Mouse (Mus musculus) forebrain, embryonic 11.5 days (tissue): ENCODE measurements around the gene Ppm1k. TPM values are rescaled to one million over a fixed set of nuclear protein-coding genes. Genes with fewer than 3 reads are reported as not detected.
"Not testable (repeated sequence)": the region's sequence is repeated elsewhere in the genome, so short reads cannot be mapped to it uniquely, and the experiment has no call there.

Source experiments
- ATAC-seq: fragments of 200-750 bp; cut with Nextera tagmentation; replicated peaks from 2 replicates; pipeline ENCODE4 v1.8.0; 2017; ENCODE audit warnings: moderate TSS enrichment; ENCODE audit not compliant: low FRiP score
- DNase-seq: peaks from one replicate; pipeline ENCODE4 v3.0.0-alpha.2; 2017; ENCODE audit warnings: low spot score
- H3K27ac ChIP-seq: fragments of 300-500 bp; sonication (generic); 2 replicates; pipeline ENCODE4 v1.5.1; 2014; ENCODE audit warnings: low read depth, low read length
- H3K27me3 ChIP-seq: fragments of 300-500 bp; sonication (generic); 2 replicates; pipeline ENCODE4 v1.6.1; 2014; ENCODE audit warnings: mild to moderate bottlenecking, low read length, mixed read lengths; ENCODE audit not compliant: control insufficient read depth, insufficient read depth
- H3K36me3 ChIP-seq: fragments of 300-500 bp; sonication (generic); 2 replicates; pipeline ENCODE4 v1.6.1; 2014; ENCODE audit warnings: mild to moderate bottlenecking, low read length, moderate library complexity, mixed read lengths; ENCODE audit not compliant: control insufficient read depth, insufficient read depth
- H3K4me1 ChIP-seq: fragments of 300-500 bp; sonication (generic); replicated peaks from 2 replicates; pipeline ENCODE4 v1.6.1; 2014; ENCODE audit warnings: low read length, mixed read lengths; ENCODE audit not compliant: control insufficient read depth, insufficient read depth
- H3K4me2 ChIP-seq: fragments of 300-500 bp; sonication (generic); 2 replicates; pipeline ENCODE4 v1.6.1; 2014; ENCODE audit warnings: low read depth, mild to moderate bottlenecking, low read length, moderate library complexity, mixed read lengths; ENCODE audit not compliant: severe bottlenecking
- H3K4me3 ChIP-seq: fragments of 300-500 bp; sonication (generic); 2 replicates; pipeline ENCODE4 v1.5.1; 2014; ENCODE audit warnings: low read depth, low read length
- H3K9ac ChIP-seq: fragments of 300-500 bp; sonication (generic); 2 replicates; pipeline ENCODE4 v1.6.1; 2014; ENCODE audit warnings: low read length
- H3K9me3 ChIP-seq: fragments of 300-500 bp; sonication (generic); 2 replicates; pipeline ENCODE4 v1.6.1; 2016; ENCODE audit warnings: low read length, mixed read lengths; ENCODE audit not compliant: control insufficient read depth
- WGBS: fragments of 180-500 bp; shearing (Covaris S2); extraction: QIAGEN DNeasy Blood & Tissue Kit; methylation state at CpG from one replicate; pipeline ENCODE4 v1.1.7; 2014; 5-methylcytosine and 5-hydroxymethylcytosine counted together
- polyA plus RNA-seq: library from polyadenylated mRNA; unstranded; fragments of >200 nt; fragmentation: Nextera tagmentation; extraction: Ambion mirVana; gene quantifications from 2 replicates; pipeline ENCODE4 v1.2.1, GENCODE M21; 2014

The Ppm1k gene
- polyA plus RNA-seq, 1 experiment from 2014 or later = 6.7 TPM

- H3K4me2 ChIP-seq, H3K4me3 ChIP-seq, H3K9ac ChIP-seq, H3K4me1 ChIP-seq, H3K27me3 ChIP-seq, ATAC-seq, H3K9me3 ChIP-seq, H3K27ac ChIP-seq, H3K36me3 ChIP-seq, DNase-seq: not testable (repeated sequence)
- 28% methylated on average over 3 of the region's 3 CpGs for WGBS
Measured at GRCm38 (mm10) chr6:57468161-57468560, 67.1 kb downstream of the Ppm1k start.

Other genes starting within 250 kb of the Ppm1k start
- not detected in 2 replicates for gene Vmn1r16, start 206.0 kb downstream of the Ppm1k start, polyA plus RNA-seq
- gene Vmn1r17, start 171.7 kb downstream of the Ppm1k start, polyA plus RNA-seq = not detected in 2 replicates
- not detected in 2 replicates for gene Vmn1r18, start 139.7 kb downstream of the Ppm1k start, polyA plus RNA-seq
- gene Vmn1r19, start 131.7 kb downstream of the Ppm1k start, polyA plus RNA-seq = not detected in 2 replicates
- not detected in 2 replicates for gene Vmn1r20, start 106.5 kb downstream of the Ppm1k start, polyA plus RNA-seq
- gene Herc6, start 45.5 kb upstream of the Ppm1k start, polyA plus RNA-seq = 2.7 and 3.4 TPM in 2 replicates
- gene Pyurf, start 156.6 kb upstream of the Ppm1k start, polyA plus RNA-seq = 15.8 and 16.1 TPM in 2 replicates
- gene Lancl2, start 167.1 kb upstream of the Ppm1k start, polyA plus RNA-seq = 54.0 and 55.7 TPM in 2 replicates